Mouse (Mus musculus) liver, embryonic 16.5 days (tissue): ENCODE measurements around the gene Tmem240. TPM values are rescaled to one million over a fixed set of nuclear protein-coding genes. Genes with fewer than 3 reads are reported as not detected.
"Not testable (repeated sequence)": the region's sequence is repeated elsewhere in the genome, so short reads cannot be mapped to it uniquely, and the experiment has no call there.

ENCODE experiments used
- ATAC-seq: fragments of 200-750 bp; cut with Nextera tagmentation; 2 replicates; pipeline ENCODE4 v1.8.0; 2017; ENCODE audit warnings: low read depth, mild to moderate bottlenecking, moderate number of reproducible peaks, moderate library complexity
- H3K27ac ChIP-seq: fragments of 300-500 bp; sonication (generic); 2 replicates; pipeline ENCODE4 v1.5.1; 2014; ENCODE audit warnings: mild to moderate bottlenecking, low read length
- H3K27me3 ChIP-seq: fragments of 300-500 bp; sonication (generic); 2 replicates; pipeline ENCODE4 v1.6.1; 2014; ENCODE audit warnings: low read depth, low read length, mixed read lengths; ENCODE audit not compliant: control insufficient read depth, insufficient read depth
- H3K36me3 ChIP-seq: fragments of 300-500 bp; sonication (generic); 2 replicates; pipeline ENCODE4 v1.6.1; 2014; ENCODE audit warnings: mild to moderate bottlenecking; ENCODE audit not compliant: control insufficient read depth, insufficient read depth
- H3K4me1 ChIP-seq: fragments of 300-500 bp; sonication (generic); 2 replicates; pipeline ENCODE4 v1.6.1; 2014; ENCODE audit warnings: low read depth, low read length, mixed read lengths; ENCODE audit not compliant: control insufficient read depth
- H3K4me2 ChIP-seq: fragments of 300-500 bp; sonication (generic); 2 replicates; pipeline ENCODE4 v1.6.1; 2014; ENCODE audit warnings: low read depth, low read length, mixed read lengths
- H3K4me3 ChIP-seq: fragments of 300-500 bp; sonication (generic); 2 replicates; pipeline ENCODE4 v1.5.1; 2014; ENCODE audit warnings: low read depth, mild to moderate bottlenecking, low read length
- H3K9ac ChIP-seq: fragments of 300-500 bp; sonication (generic); 2 replicates; pipeline ENCODE4 v1.6.1; 2014; ENCODE audit warnings: low read depth, low read length
- H3K9me3 ChIP-seq: fragments of 300-500 bp; sonication (generic); replicated peaks from 2 replicates; pipeline ENCODE4 v1.6.1; 2016; ENCODE audit warnings: low read length; ENCODE audit not compliant: control insufficient read depth
- WGBS: fragments of 180-500 bp; shearing (Covaris S2); extraction: QIAGEN DNeasy Blood & Tissue Kit; methylation state at CpG from one replicate; pipeline ENCODE4 v1.1.7; 2014; ENCODE audit not compliant: insufficient replicate concordance; 5-methylcytosine and 5-hydroxymethylcytosine counted together
- polyA plus RNA-seq: library from polyadenylated mRNA; unstranded; fragments of >200 nt; fragmentation: Nextera tagmentation; extraction: Ambion mirVana; gene quantifications from 2 replicates; pipeline ENCODE4 v1.2.1, GENCODE M21; 2015

Tmem240 gene
- polyA plus RNA-seq, 1 experiment from 2014 or later = 0.13 TPM

- Histone ChIP-seq H3K4me3 (no peak overlapping the region), H3K4me2 (no peak overlapping the region), H3K9ac (no peak overlapping the region), H3K36me3 (peaks cover 6% of the 10 kb centered on the region), H3K4me1 (peaks cover 8% of the 10 kb centered on the region; the same call in 1 of the 2 replicates), H3K9me3 (no peaks in the 10 kb centered on the region), H3K27me3 (0 out of 2 replicates have a peak, but pooled peaks cover 2% of the 10 kb centered on the region), H3K27ac (no peak overlapping the region)
- ATAC-seq = no peak
- 80% methylated on average over 37 of the region's 37 CpGs for WGBS
These were observed 5.4 kb downstream of the Tmem240 start for GRCm38 (mm10) chr4:155739741-155740636.

GRCm38 (mm10) chr4:155740681-155741080, 6.1 kb downstream of the Tmem240 start:
- H3K9me3 ChIP-seq, H3K27ac ChIP-seq, H3K4me3 ChIP-seq, H3K36me3 ChIP-seq, H3K9ac ChIP-seq, H3K4me2 ChIP-seq, H3K27me3 ChIP-seq, H3K4me1 ChIP-seq, ATAC-seq: not testable (repeated sequence)
- WGBS = 77% methylated on average over 10 of the region's 10 CpGs

GRCm38 (mm10) chr4:155742684-155743083, 8.1 kb downstream of the Tmem240 start:
- WGBS = 72% methylated on average over 5 of the region's 5 CpGs
- no peak overlapping the region for H3K4me3 ChIP-seq
- H3K27ac ChIP-seq = no peak overlapping the region
- no peak for ATAC-seq
- H3K27me3 ChIP-seq = no peaks in the 10 kb centered on the region
- no peaks in the 10 kb centered on the region for H3K9me3 ChIP-seq
- no peak overlapping the region for H3K4me2 ChIP-seq
- peaks cover 13% of the 10 kb centered on the region for H3K36me3 ChIP-seq
- no peak overlapping the region for H3K9ac ChIP-seq
- no peaks in the 10 kb centered on the region for H3K4me1 ChIP-seq

- Histone ChIP-seq H3K27me3 (no peaks in the 10 kb centered on the region), H3K4me2 (no peak overlapping the region), H3K36me3 (peaks cover 25% of the 10 kb centered on the region), H3K9me3 (no peaks in the 10 kb centered on the region), H3K4me3 (no peak overlapping the region), H3K4me1 (no peaks in the 10 kb centered on the region), H3K9ac (no peak overlapping the region), H3K27ac (no peak overlapping the region)
- ATAC-seq = no peak
- whole genome bisulfite sequencing = 78% methylated on average over 8 of the region's 8 CpGs
These were observed 9.9 kb downstream of the Tmem240 start for GRCm38 (mm10) chr4:155744474-155744873.

- H3K4me1 ChIP-seq = no peaks in the 10 kb centered on the region
- peaks cover 28% of the 10 kb centered on the region for H3K36me3 ChIP-seq
- H3K9ac ChIP-seq = no peak overlapping the region
- H3K27ac ChIP-seq = no peak overlapping the region
- no peaks in the 10 kb centered on the region for H3K9me3 ChIP-seq
- no peak overlapping the region for H3K4me3 ChIP-seq
- H3K4me2 ChIP-seq = no peak overlapping the region
- ATAC-seq = no peak
- WGBS = 77% methylated on average over 5 of the region's 5 CpGs
- H3K27me3 ChIP-seq = no peaks in the 10 kb centered on the region
These were observed 10.5 kb downstream of the Tmem240 start for GRCm38 (mm10) chr4:155745136-155745535.

- 77% methylated on average over 8 of the region's 8 CpGs for WGBS
- Histone ChIP-seq H3K9me3 (no peaks in the 10 kb centered on the region), H3K4me3 (no peak overlapping the region), H3K27me3 (no peaks in the 10 kb centered on the region), H3K9ac (no peak overlapping the region), H3K36me3 (peaks cover 34% of the 10 kb centered on the region), H3K4me1 (no peaks in the 10 kb centered on the region), H3K27ac (no peak overlapping the region), H3K4me2 (no peak overlapping the region)
- no peak for ATAC-seq
These were observed 11.5 kb downstream of the Tmem240 start for GRCm38 (mm10) chr4:155746036-155746548.

- Histone ChIP-seq H3K4me2 (no peak overlapping the region), H3K9me3 (no peaks in the 10 kb centered on the region), H3K27ac (no peak overlapping the region), H3K4me1 (no peaks in the 10 kb centered on the region), H3K27me3 (no peaks in the 10 kb centered on the region), H3K4me3 (no peak overlapping the region), H3K9ac (no peak overlapping the region), H3K36me3 (peaks cover 35% of the 10 kb centered on the region)
- WGBS = 75% methylated on average over 17 of the region's 17 CpGs
- ATAC-seq = no peak
These were observed 12.2 kb downstream of the Tmem240 start for GRCm38 (mm10) chr4:155746575-155747490.

- Histone ChIP-seq H3K36me3 (peaks cover 25% of the 10 kb centered on the region), H3K9ac (no peak overlapping the region)
- 83% methylated on average over 12 of the region's 12 CpGs for WGBS
These were observed 22.4 kb downstream of the Tmem240 start for GRCm38 (mm10) chr4:155757011-155757410.

More at GRCm38 (mm10) chr4:155757011-155757410, 22.4 kb downstream of the Tmem240 start:
- ATAC-seq = no peak
- H3K27me3 ChIP-seq = no peaks in the 10 kb centered on the region
- H3K9me3 ChIP-seq = no peaks in the 10 kb centered on the region
- H3K4me3 ChIP-seq = no peak overlapping the region
- H3K4me2 ChIP-seq = no peak overlapping the region
- no peak overlapping the region for H3K27ac ChIP-seq
- peaks cover 22% of the 10 kb centered on the region for H3K4me1 ChIP-seq
